Comparison of ENCODE assay signal across 23 mouse cellular contexts in genomic region chr2:92014248-92014647, GRCm38 (mm10). TPM values are rescaled to one million over a fixed set of nuclear protein-coding genes. Genes with fewer than 3 reads are reported as not detected.
DNase-seq lines count a peak whose midpoint lies in the region; ATAC-seq lines count a peak whose summit lies in the region.
"Had no signal": no experiment of that assay in that cellular context is flagged by ENCODE, and none has a peak within 500 bp of the region (broad histone marks: within the 10 kb centered on the region; RNA-seq: fewer than 3 reads in every experiment).

No protein-coding gene starts in this region.

- H3K4me1 ChIP-seq in embryonic facial prominence, embryonic 13.5 days: peaks cover 49% of the 10 kb centered on the region
- H3K4me1 ChIP-seq in embryonic facial prominence, embryonic 10.5 days: peaks cover 43% of the 10 kb centered on the region
- H3K4me1 ChIP-seq in kidney, embryonic 15.5 days: peaks cover 69% of the 10 kb centered on the region
- H3K4me1 ChIP-seq: forebrain, embryonic 12.5 days had no signal

- H3K36me3 ChIP-seq in embryonic facial prominence, embryonic 13.5 days: no peaks in the 10 kb centered on the region
- H3K36me3 ChIP-seq in embryonic facial prominence, embryonic 10.5 days (replicated peaks): no peaks in the 10 kb centered on the region
- no peaks in the 10 kb centered on the region for H3K36me3 ChIP-seq in kidney, embryonic 15.5 days
- H3K36me3 ChIP-seq: embryonic facial prominence, embryonic 12.5 days; embryonic facial prominence, embryonic 15.5 days; forebrain, embryonic 10.5 days; forebrain, embryonic 12.5 days had no signal

- no peaks in the 10 kb centered on the region for H3K27me3 ChIP-seq in embryonic facial prominence, embryonic 13.5 days
- H3K27me3 ChIP-seq in embryonic facial prominence, embryonic 10.5 days (replicated peaks; ENCODE audit: low read depth, poor library complexity, severe bottlenecking): peaks cover 13% of the 10 kb centered on the region
- 0 out of 2 replicates have a peak, but pooled peaks cover 2% of the 10 kb centered on the region for H3K27me3 ChIP-seq in kidney, embryonic 15.5 days
- H3K27me3 ChIP-seq: embryonic facial prominence, embryonic 15.5 days had no signal

- no peak overlapping the region for H3K4me2 ChIP-seq in embryonic facial prominence, embryonic 13.5 days
- H3K4me2 ChIP-seq in kidney, embryonic 15.5 days: no peak overlapping the region
- H3K4me2 ChIP-seq: embryonic facial prominence, embryonic 12.5 days; embryonic facial prominence, embryonic 15.5 days; forebrain, embryonic 12.5 days had no signal

- H3K9me3 ChIP-seq in embryonic facial prominence, embryonic 13.5 days: no peaks in the 10 kb centered on the region
- no peaks in the 10 kb centered on the region for H3K9me3 ChIP-seq in embryonic facial prominence, embryonic 10.5 days
- no peaks in the 10 kb centered on the region for H3K9me3 ChIP-seq in kidney, embryonic 15.5 days (replicated peaks)
- H3K9me3 ChIP-seq: embryonic facial prominence, embryonic 12.5 days; embryonic facial prominence, embryonic 15.5 days; forebrain, embryonic 10.5 days; forebrain, embryonic 12.5 days had no signal

- peak overlapping the region; percentile 90; the same call in 1 of the 2 replicates for H3K27ac ChIP-seq in embryonic facial prominence, embryonic 13.5 days
- no peak overlapping the region for H3K27ac ChIP-seq in embryonic facial prominence, embryonic 10.5 days (replicated peaks)
- H3K27ac ChIP-seq in kidney, embryonic 15.5 days: peak overlapping the region; percentile 10; the same call in 1 of the 2 replicates
- H3K27ac ChIP-seq: forebrain, embryonic 10.5 days; forebrain, embryonic 12.5 days had no signal

- ATAC-seq in embryonic facial prominence, embryonic 13.5 days (ENCODE audit: insufficient number of reproducible peaks, insufficient read depth, low FRiP score, low TSS enrichment, low read depth): no peak
- no peak for ATAC-seq in kidney, embryonic 15.5 days (replicated peaks; ENCODE audit: low FRiP score)
- no peak for ATAC-seq in monocyte, adult 5-6 weeks (replicated peaks; ENCODE audit: insufficient number of reproducible peaks, low FRiP score, low TSS enrichment, poor library complexity, severe bottlenecking)
- ATAC-seq: forebrain, embryonic 14.5 days; forebrain, embryonic 16.5 days had no signal

- no peak overlapping the region for H3K4me3 ChIP-seq in embryonic facial prominence, embryonic 13.5 days
- H3K4me3 ChIP-seq in embryonic facial prominence, embryonic 10.5 days: no peak overlapping the region
- no peak overlapping the region for H3K4me3 ChIP-seq in kidney, embryonic 15.5 days (replicated peaks)
- H3K4me3 ChIP-seq: embryonic facial prominence, embryonic 12.5 days; embryonic facial prominence, embryonic 15.5 days; erythroblast, embryonic 14.5 days; forebrain, embryonic 10.5 days; forebrain, embryonic 12.5 days had no signal

- H3K9ac ChIP-seq in embryonic facial prominence, embryonic 13.5 days: no peak overlapping the region
- no peak overlapping the region for H3K9ac ChIP-seq in kidney, embryonic 15.5 days
- H3K9ac ChIP-seq: embryonic facial prominence, embryonic 12.5 days; embryonic facial prominence, embryonic 15.5 days; forebrain, embryonic 12.5 days had no signal

- DNase-seq in embryonic facial prominence, embryonic 10.5 days (ENCODE audit: low spot score): no peak
- DNase-seq in kidney, postnatal 36 days: no peak
- DNase-seq in 416B (ENCODE audit: low read depth): peak; percentile 80
- DNase-seq: adrenal gland, adult 2 months; adrenal gland, postnatal 10 days; adrenal gland, postnatal 25 days; cerebellum, adult 11 months; cerebellum, adult 18-20 months; cerebellum, adult 8-10 months; cerebellum, adult 9-11 months; cerebellum, postnatal 14 days; cerebellum, postnatal 36 days; embryo, embryonic 11 days had no signal

- WGBS in embryonic facial prominence, embryonic 13.5 days: 69% methylated on average over 6 of the region's 6 CpGs
- 89% methylated on average over 6 of the region's 6 CpGs for WGBS in embryonic facial prominence, embryonic 10.5 days
- 75% methylated on average over 6 of the region's 6 CpGs for WGBS in kidney, embryonic 15.5 days

RNA-seq across cellular contexts. Expression of gene Creb3l1, which starts 10.1 kb away (rescaled TPM):
- 11.6 and 13.4 TPM in 2 replicates for polyA plus RNA-seq in embryonic facial prominence, embryonic 13.5 days (2015; fragmentation: Nextera tagmentation; extraction: Ambion mirVana)
- 0.93 and 1.0 TPM in 2 replicates for polyA plus RNA-seq in embryonic facial prominence, embryonic 10.5 days (2016; fragmentation: Nextera tagmentation; extraction: Ambion mirVana)
- 14.0 and 14.9 TPM in 2 replicates for polyA plus RNA-seq in kidney, embryonic 15.5 days (2015; fragmentation: Nextera tagmentation; extraction: Ambion mirVana)
- total RNA-seq in monocyte, adult 5-6 weeks (2017): 0.78 TPM in 1 of 3 replicates, not detected in the others

RNA-seq across cellular contexts. Expression of gene Dgkz, which starts 38.6 kb away (rescaled TPM):
- polyA plus RNA-seq in embryonic facial prominence, embryonic 13.5 days (2015; fragmentation: Nextera tagmentation; extraction: Ambion mirVana): 34.2 and 41.9 TPM in 2 replicates
- 42.1 and 45.0 TPM in 2 replicates for polyA plus RNA-seq in embryonic facial prominence, embryonic 10.5 days (2016; fragmentation: Nextera tagmentation; extraction: Ambion mirVana)
- polyA plus RNA-seq in kidney, embryonic 15.5 days (2015; fragmentation: Nextera tagmentation; extraction: Ambion mirVana): 37.7 and 46.7 TPM in 2 replicates
- 83.0 to 148 TPM (median 110 TPM) in 3 replicates for total RNA-seq in monocyte, adult 5-6 weeks (2017)
